Mouse (Mus musculus) spleen, postnatal 4 days (tissue): ENCODE data around the gene Olfr967.
"Not testable (repeated sequence)": the region's sequence is repeated elsewhere in the genome, so short reads cannot be mapped to it uniquely, and the experiment has no call there.

ENCODE experiments used
- DNase-seq, 2 experiments: peaks; one replicate each; pipeline ENCODE4 v3.0.0; 2022; ENCODE audit warnings: low spot score in 2 of 2

Gene Olfr967

DNA sequence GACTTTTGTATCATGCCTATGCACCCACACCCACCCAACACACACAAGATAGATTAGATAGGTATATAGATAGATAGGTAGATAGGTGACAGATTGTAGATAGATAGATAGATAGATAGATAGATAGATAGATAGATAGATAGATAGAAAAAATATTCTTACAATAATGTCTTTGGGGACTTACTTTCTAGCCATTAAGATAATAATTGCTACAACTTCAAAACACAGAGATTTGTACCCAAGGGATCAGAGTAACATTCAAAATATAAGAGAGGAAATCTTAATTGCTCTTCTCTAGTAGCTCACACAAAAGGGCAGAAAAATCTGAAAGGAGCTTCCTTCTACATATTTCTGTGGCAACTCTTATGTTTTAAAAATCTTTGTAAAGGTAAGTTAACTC is at the start of gene Olfr967:
Gene Olfr967, plus strand, starts transcription at position 301 of the 400 bp plus-strand sequence.
- DNase-seq = no peak

GRCm38 (mm10) chr9:39701123-39701522 is 44.9 kb upstream of the Olfr967 start:
- not testable (repeated sequence) for DNase-seq

DNA sequence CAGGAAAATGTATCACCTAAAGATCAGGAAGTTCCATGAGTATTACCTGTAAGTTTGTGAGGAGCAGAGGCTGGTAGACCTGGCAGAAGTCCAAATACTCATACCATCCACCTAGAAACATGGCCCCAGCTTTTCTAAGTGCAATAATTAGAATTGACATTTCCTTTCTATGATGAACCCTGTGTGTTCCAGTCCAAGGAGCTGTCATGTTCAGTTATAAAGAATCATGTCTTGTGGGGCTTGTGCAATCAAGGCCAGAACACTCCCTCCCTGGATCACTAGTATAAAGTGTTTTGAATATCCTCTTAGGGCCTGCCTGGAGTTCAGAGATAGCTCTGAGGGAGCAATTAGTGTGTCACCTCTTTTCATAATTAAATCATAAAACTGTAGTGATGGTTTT is 39.0 kb upstream of the Olfr967 start, which contains the start of gene Olfr149:
Gene Olfr149, minus strand, starts transcription at position 101 of the 400 bp plus-strand sequence.
- no peak for DNase-seq

GRCm38 (mm10) chr9:39708958-39709357 is 37.1 kb upstream of the Olfr967 start:
- no peak for DNase-seq

GRCm38 (mm10) chr9:39711053-39711452 is 35.0 kb upstream of the Olfr967 start, which contains the start of gene Olfr965:
Gene Olfr965, plus strand, starts transcription at chr9:39711353.
- DNase-seq = no peak

DNA sequence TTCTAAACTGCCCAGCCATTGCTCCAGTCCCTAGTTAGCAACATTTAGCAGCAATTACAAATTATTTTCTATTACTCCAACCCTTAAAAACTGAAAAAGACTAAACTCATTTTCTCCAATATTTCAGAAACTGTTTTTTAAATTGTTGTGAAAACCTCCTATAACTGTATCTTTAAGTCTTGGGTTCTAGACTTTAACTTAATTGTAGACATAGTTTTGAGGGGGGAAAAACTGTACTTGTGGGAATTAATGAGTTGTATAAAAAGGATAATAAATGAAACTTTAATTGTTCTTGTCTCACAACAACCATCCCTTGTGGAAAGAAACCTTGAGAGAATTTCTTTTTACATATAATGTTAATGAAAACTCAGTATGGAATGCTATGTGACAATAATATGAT is 15.4 kb upstream of the Olfr967 start, which contains the start of gene Olfr150:
Gene Olfr150, plus strand, starts transcription at position 301 of the 400 bp plus-strand sequence.
- DNase-seq = no peak

DNA sequence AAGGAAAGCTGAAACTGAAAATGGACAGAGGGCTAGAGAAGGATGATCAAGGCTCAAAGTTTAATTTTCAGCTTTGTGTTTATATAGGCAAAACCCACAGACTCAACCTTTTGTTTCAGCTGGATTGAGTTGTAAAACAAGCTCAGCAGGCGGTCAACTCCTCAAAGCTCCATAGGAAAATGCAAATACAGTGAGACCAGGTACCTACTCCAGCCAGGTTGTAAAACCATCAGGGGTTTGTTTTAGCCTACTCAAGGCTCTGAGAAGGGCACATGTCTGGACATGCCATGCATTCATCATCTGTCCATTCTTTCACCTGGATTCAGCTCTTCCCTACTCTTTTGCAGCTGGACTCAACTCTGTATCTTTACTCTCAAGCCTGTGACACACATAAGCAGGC is 5.3 kb upstream of the Olfr967 start:
- no peak for DNase-seq

DNA sequence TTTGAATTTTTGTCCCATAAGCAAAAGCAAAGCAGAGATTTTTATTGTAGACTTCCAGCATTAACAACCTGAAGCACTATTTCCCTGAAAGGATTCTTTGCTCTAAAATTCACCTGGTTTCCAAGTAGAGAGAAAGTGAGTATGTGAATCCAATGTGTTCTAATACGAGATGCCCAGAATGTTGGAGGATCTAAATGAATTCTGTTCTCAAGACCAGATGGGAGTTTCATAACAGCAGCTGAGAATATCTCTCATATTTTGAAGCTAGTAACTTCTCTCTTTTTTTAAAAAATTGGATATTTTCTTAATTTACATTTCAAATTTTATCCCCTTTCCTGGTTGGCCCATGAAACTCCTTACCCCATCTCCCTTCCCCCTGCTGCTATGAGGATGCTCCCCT is 379 bp downstream of the Olfr967 start:
- no peak for DNase-seq

DNA sequence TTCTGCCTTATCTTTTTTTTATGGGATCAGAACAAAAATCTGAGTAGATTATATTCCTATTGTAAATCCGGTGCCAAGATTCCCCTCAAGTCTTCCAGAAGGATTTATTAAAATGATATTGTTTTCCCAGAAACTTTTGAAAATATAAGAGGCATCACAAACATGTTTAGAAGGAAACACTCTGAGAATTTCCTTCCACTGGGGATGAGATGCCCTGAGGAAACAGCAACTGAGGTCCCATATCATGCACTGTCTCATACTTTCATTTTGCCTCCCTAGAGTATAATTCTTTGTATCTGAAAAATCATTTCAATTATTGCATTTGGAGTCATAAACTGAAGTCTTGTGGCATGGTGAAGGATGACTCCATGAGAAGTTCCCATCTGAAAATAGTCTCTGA is 37.1 kb downstream of the Olfr967 start, which contains the start of gene Olfr968:
Gene Olfr968, minus strand, starts transcription at position 101 of the 400 bp plus-strand sequence.
- no peak for DNase-seq

GRCm38 (mm10) chr9:39790558-39790957 is 44.5 kb downstream of the Olfr967 start, which contains the start of gene Olfr969:
Gene Olfr969, plus strand, starts transcription at chr9:39790945.
- no peak for DNase-seq
